Mouse (Mus musculus) C2C12 (cell line): ENCODE data around the gene Gjd2.

Source experiments
- CEBPB ChIP-seq: IDR thresholded peaks from one replicate; pipeline ENCODE4 v1.6.1; 2011; ENCODE audit warnings: low read depth, mild to moderate bottlenecking, control low read depth, moderate library complexity
- CTCF ChIP-seq: IDR thresholded peaks from one replicate; pipeline ENCODE4 v1.5.1; 2011; ENCODE audit not compliant: control insufficient read depth, insufficient read depth, insufficient read length
- MAX ChIP-seq: IDR thresholded peaks from one replicate; pipeline ENCODE4 v1.6.1; 2011; ENCODE audit warnings: mild to moderate bottlenecking, control low read depth
- MYOG ChIP-seq: IDR thresholded peaks from one replicate; pipeline ENCODE4 v1.6.1; 2011; ENCODE audit not compliant: control insufficient read depth, insufficient read length; ENCODE audit errors: extremely low read depth
- USF1 ChIP-seq: IDR thresholded peaks from one replicate; pipeline ENCODE4 v1.6.1; 2011; ENCODE audit warnings: low read depth, mild to moderate bottlenecking, control low read depth, moderate library complexity

- TF ChIP-seq MYOG (no peak), CTCF (no peak), MAX (no peak), USF1 (no peak), CEBPB (no peak)
These were observed 32.8 kb downstream of the Gjd2 start for GRCm38 (mm10) chr2:113980664-113981063.
